Mouse (Mus musculus) olfactory bulb, adult 2 months (tissue): ENCODE measurements around the gene Arid5a. TPM values are rescaled to one million over a fixed set of nuclear protein-coding genes. Genes with fewer than 3 reads are reported as not detected.

Source experiments
- H3K27ac ChIP-seq: fragments of 200-500 bp; 2 replicates; pipeline ENCODE4 v1.5.1; 2012; ENCODE audit warnings: low read depth, low read length; ENCODE audit not compliant: insufficient read depth
- H3K4me1 ChIP-seq: fragments of 200-500 bp; 2 replicates; pipeline ENCODE4 v1.6.1; 2012; ENCODE audit warnings: low read length; ENCODE audit not compliant: control insufficient read depth, insufficient read depth
- H3K4me3 ChIP-seq: fragments of 200-500 bp; 2 replicates; pipeline ENCODE4 v1.5.1; 2012; ENCODE audit warnings: mild to moderate bottlenecking, low read depth, low read length, moderate library complexity; ENCODE audit not compliant: insufficient read depth
- CTCF ChIP-seq: fragments of 200-500 bp; IDR thresholded peaks from 2 replicates; pipeline ENCODE4 v1.5.1; 2012; ENCODE audit warnings: low read depth, mild to moderate bottlenecking, low read length, moderate library complexity; ENCODE audit not compliant: insufficient read depth
- POLR2A ChIP-seq: fragments of 200-500 bp; IDR thresholded peaks from 2 replicates; pipeline ENCODE4 v1.6.1; 2012; ENCODE audit warnings: mild to moderate bottlenecking, low read depth, low read length, moderate library complexity; ENCODE audit not compliant: insufficient read depth
- WGBS: fragments of 180-500 bp; shearing (Covaris S2); methylation state at CpG from one replicate; pipeline ENCODE4 v1.1.7; 2018; 5-methylcytosine and 5-hydroxymethylcytosine counted together
- polyA plus RNA-seq: library from polyadenylated mRNA; stranded (reverse); fragments of >200 nt; gene quantifications from 2 replicates; pipeline ENCODE4 v1.2.4, GENCODE M21; 2012; ENCODE audit warnings: low replicate concordance; ENCODE audit not compliant: missing spikeins, insufficient read depth, insufficient read length

Gene Arid5a
- polyA plus RNA-seq, 1 experiment = not detected

GRCm38 (mm10) chr1:36279202-36279601, 28.3 kb upstream of the Arid5a start:
- H3K4me3 ChIP-seq = no peak overlapping the region
- 19% methylated on average over 3 of the region's 3 CpGs for WGBS
- no peaks in the 10 kb centered on the region for H3K4me1 ChIP-seq
- H3K27ac ChIP-seq = no peak overlapping the region
- TF ChIP-seq POLR2A (no peak), CTCF (peak; percentile 49; the same call in 1 of the 2 replicates)

GRCm38 (mm10) chr1:36280938-36281337, 26.6 kb upstream of the Arid5a start:
- H3K4me1 ChIP-seq = no peaks in the 10 kb centered on the region
- H3K27ac ChIP-seq = no peak overlapping the region
- 92% methylated on average over 3 of the region's 3 CpGs for WGBS
- TF ChIP-seq POLR2A = no peak
- TF ChIP-seq CTCF = no peak
- H3K4me3 ChIP-seq = no peak overlapping the region

- Histone ChIP-seq H3K4me1 (no peaks in the 10 kb centered on the region), H3K27ac (no peak overlapping the region), H3K4me3 (no peak overlapping the region)
- WGBS = 93% methylated on average over 6 of the region's 6 CpGs
- TF ChIP-seq POLR2A = no peak
- TF ChIP-seq CTCF = no peak
These were observed 25.7 kb upstream of the Arid5a start for GRCm38 (mm10) chr1:36281849-36282248.

GRCm38 (mm10) chr1:36293470-36293869, 14.1 kb upstream of the Arid5a start:
- TF ChIP-seq POLR2A (no peak), CTCF (no peak)
- WGBS = 94% methylated on average over 8 of the region's 8 CpGs
- H3K4me3 ChIP-seq = no peak overlapping the region
- no peaks in the 10 kb centered on the region for H3K4me1 ChIP-seq
- no peak overlapping the region for H3K27ac ChIP-seq

- 92% methylated on average over 3 of the region's 3 CpGs for WGBS
- H3K27ac ChIP-seq = no peak overlapping the region
- no peak overlapping the region for H3K4me3 ChIP-seq
- H3K4me1 ChIP-seq = no peaks in the 10 kb centered on the region
- TF ChIP-seq POLR2A = no peak
- no peak for TF ChIP-seq CTCF
These were observed 13.1 kb upstream of the Arid5a start for GRCm38 (mm10) chr1:36294402-36294801.

- Histone ChIP-seq H3K27ac (no peak overlapping the region), H3K4me3 (no peak overlapping the region), H3K4me1 (no peaks in the 10 kb centered on the region)
- no peak for TF ChIP-seq CTCF
- TF ChIP-seq POLR2A = no peak
- WGBS = 78% methylated on average over 9 of the region's 9 CpGs
These were observed 10.9 kb upstream of the Arid5a start for GRCm38 (mm10) chr1:36296466-36297149.

- Histone ChIP-seq H3K4me3 (no peak overlapping the region), H3K4me1 (peaks cover 4% of the 10 kb centered on the region), H3K27ac (no peak overlapping the region)
- TF ChIP-seq CTCF (no peak), POLR2A (no peak)
- WGBS = 81% methylated on average over 4 of the region's 4 CpGs
These were observed 9.4 kb upstream of the Arid5a start for GRCm38 (mm10) chr1:36298107-36298506.

GRCm38 (mm10) chr1:36299126-36299525, 8.4 kb upstream of the Arid5a start:
- TF ChIP-seq POLR2A (no peak), CTCF (no peak)
- no peak overlapping the region for H3K4me3 ChIP-seq
- peaks cover 6% of the 10 kb centered on the region for H3K4me1 ChIP-seq
- no peak overlapping the region for H3K27ac ChIP-seq
- 51% methylated on average over 13 of the region's 13 CpGs for WGBS

- WGBS = 58% methylated on average over 2 of the region's 2 CpGs
- Histone ChIP-seq H3K4me3 (no peak overlapping the region), H3K4me1 (peaks cover 8% of the 10 kb centered on the region), H3K27ac (no peak overlapping the region)
- TF ChIP-seq CTCF = no peak
- no peak for TF ChIP-seq POLR2A
These were observed 7.9 kb upstream of the Arid5a start for GRCm38 (mm10) chr1:36299676-36300075.

- no peak for TF ChIP-seq CTCF
- TF ChIP-seq POLR2A = no peak
- 93% methylated on average over 6 of the region's 6 CpGs for WGBS
- Histone ChIP-seq H3K4me3 (no peak overlapping the region), H3K27ac (no peak overlapping the region), H3K4me1 (peaks cover 13% of the 10 kb centered on the region)
These were observed 7.0 kb upstream of the Arid5a start for GRCm38 (mm10) chr1:36300486-36300885.
